Mouse (Mus musculus): ENCODE measurements at regions not wholly inside any gene's neighbourhood (a gene's known extent, or its start where the extent isn't known, plus 50 kb on each side); places are given as distances from the start of the nearest gene placed in this dataset.

GRCm38 (mm10) chr13:112027736-112028135, 218.9 kb upstream of the Map3k1 start:
- 89% methylated on average over 5 of the region's 5 CpGs for WGBS
- Histone ChIP-seq H3K36me3 (no peaks in the 10 kb centered on the region), H3K4me1 (replicated peaks) (peaks cover 8% of the 10 kb centered on the region), H3K9me3 (no peaks in the 10 kb centered on the region), H3K27ac (no peak overlapping the region), H3K27me3 (ENCODE audit: insufficient read depth, poor library complexity, severe bottlenecking) (no peaks in the 10 kb centered on the region; the same call in 1 of the 2 replicates), H3K4me3 (no peak overlapping the region)
- DNase-seq (ENCODE audit: low spot score) = no peak

GRCm38 (mm10) chr13:112031061-112031460, 222.3 kb upstream of the Map3k1 start:
- no peak overlapping the region for H3K4me3 ChIP-seq
- WGBS = 86% methylated on average over 11 of the region's 11 CpGs
- H3K4me1 ChIP-seq (replicated peaks) = no peaks in the 10 kb centered on the region
- DNase-seq (ENCODE audit: low spot score) = no peak
- H3K36me3 ChIP-seq = no peaks in the 10 kb centered on the region
- no peak overlapping the region for H3K27ac ChIP-seq
- H3K9me3 ChIP-seq = no peaks in the 10 kb centered on the region
- no peaks in the 10 kb centered on the region; the same call in 1 of the 2 replicates for H3K27me3 ChIP-seq (ENCODE audit: insufficient read depth, poor library complexity, severe bottlenecking)

GRCm38 (mm10) chr13:112031631-112032320, 223.0 kb upstream of the Map3k1 start:
- Histone ChIP-seq H3K9me3 (no peaks in the 10 kb centered on the region), H3K4me1 (replicated peaks) (no peaks in the 10 kb centered on the region), H3K27me3 (ENCODE audit: insufficient read depth, poor library complexity, severe bottlenecking) (no peaks in the 10 kb centered on the region; the same call in 1 of the 2 replicates), H3K36me3 (no peaks in the 10 kb centered on the region), H3K4me3 (no peak overlapping the region), H3K27ac (no peak overlapping the region)
- WGBS = 92% methylated on average over 24 of the region's 24 CpGs
- DNase-seq (ENCODE audit: low spot score) = no peak

GRCm38 (mm10) chr13:112037731-112038380, 229.1 kb upstream of the Map3k1 start:
- H3K4me1 ChIP-seq (replicated peaks) = no peaks in the 10 kb centered on the region
- DNase-seq (ENCODE audit: low spot score) = no peak
- WGBS = 83% methylated on average over 8 of the region's 8 CpGs
- no peak overlapping the region for H3K27ac ChIP-seq
- no peaks in the 10 kb centered on the region for H3K36me3 ChIP-seq
- no peaks in the 10 kb centered on the region for H3K27me3 ChIP-seq (ENCODE audit: insufficient read depth, poor library complexity, severe bottlenecking)
- no peak overlapping the region for H3K4me3 ChIP-seq
- no peaks in the 10 kb centered on the region for H3K9me3 ChIP-seq

- H3K9me3 ChIP-seq = no peaks in the 10 kb centered on the region
- 91% methylated on average over 9 of the region's 9 CpGs for WGBS
- no peaks in the 10 kb centered on the region for H3K4me1 ChIP-seq (replicated peaks)
- H3K27me3 ChIP-seq (ENCODE audit: insufficient read depth, poor library complexity, severe bottlenecking) = no peaks in the 10 kb centered on the region
- no peaks in the 10 kb centered on the region for H3K36me3 ChIP-seq
- no peak for DNase-seq (ENCODE audit: low spot score)
- H3K4me3 ChIP-seq = no peak overlapping the region
- no peak overlapping the region for H3K27ac ChIP-seq
Measured at GRCm38 (mm10) chr13:112038556-112039304, 229.9 kb upstream of the Map3k1 start.

GRCm38 (mm10) chr13:112039422-112040145, 230.8 kb upstream of the Map3k1 start:
- Histone ChIP-seq H3K36me3 (no peaks in the 10 kb centered on the region), H3K27me3 (ENCODE audit: insufficient read depth, poor library complexity, severe bottlenecking) (no peaks in the 10 kb centered on the region), H3K4me3 (no peak overlapping the region), H3K27ac (no peak overlapping the region), H3K9me3 (no peaks in the 10 kb centered on the region), H3K4me1 (replicated peaks) (no peaks in the 10 kb centered on the region)
- DNase-seq (ENCODE audit: low spot score) = no peak
- WGBS = 76% methylated on average over 7 of the region's 7 CpGs

GRCm38 (mm10) chr13:112043524-112044246, 234.9 kb upstream of the Map3k1 start:
- H3K27ac ChIP-seq = no peak overlapping the region
- H3K9me3 ChIP-seq = no peaks in the 10 kb centered on the region
- H3K36me3 ChIP-seq = no peaks in the 10 kb centered on the region
- 0 out of 2 replicates have a peak, but pooled peaks cover 7% of the 10 kb centered on the region for H3K4me1 ChIP-seq (replicated peaks)
- H3K27me3 ChIP-seq (ENCODE audit: insufficient read depth, poor library complexity, severe bottlenecking) = no peaks in the 10 kb centered on the region
- WGBS = 96% methylated on average over 13 of the region's 13 CpGs
- H3K4me3 ChIP-seq = no peak overlapping the region
- no peak for DNase-seq (ENCODE audit: low spot score)

- DNase-seq (ENCODE audit: low spot score) = no peak
- Histone ChIP-seq H3K4me3 (no peak overlapping the region), H3K9me3 (no peaks in the 10 kb centered on the region), H3K36me3 (no peaks in the 10 kb centered on the region), H3K27ac (no peak overlapping the region), H3K27me3 (ENCODE audit: insufficient read depth, poor library complexity, severe bottlenecking) (no peaks in the 10 kb centered on the region), H3K4me1 (replicated peaks) (0 out of 2 replicates have a peak, but pooled peaks cover 7% of the 10 kb centered on the region)
- WGBS = 79% methylated on average over 5 of the region's 5 CpGs
Measured at GRCm38 (mm10) chr13:112044372-112044771, 235.6 kb upstream of the Map3k1 start.

GRCm38 (mm10) chr13:112046247-112047211, 237.7 kb upstream of the Map3k1 start:
- 0 out of 2 replicates have a peak, but pooled peaks cover 7% of the 10 kb centered on the region for H3K4me1 ChIP-seq (replicated peaks)
- H3K27me3 ChIP-seq (ENCODE audit: insufficient read depth, poor library complexity, severe bottlenecking) = no peaks in the 10 kb centered on the region
- H3K36me3 ChIP-seq = no peaks in the 10 kb centered on the region
- H3K4me3 ChIP-seq = no peak overlapping the region
- no peak for DNase-seq (ENCODE audit: low spot score)
- no peak overlapping the region; the same call in 1 of the 2 replicates for H3K27ac ChIP-seq
- H3K9me3 ChIP-seq = no peaks in the 10 kb centered on the region
- WGBS = 91% methylated on average over 15 of the region's 15 CpGs

- WGBS = 87% methylated on average over 3 of the region's 3 CpGs
- Histone ChIP-seq H3K4me3 (no peak overlapping the region), H3K27me3 (ENCODE audit: insufficient read depth, poor library complexity, severe bottlenecking) (no peaks in the 10 kb centered on the region), H3K9me3 (no peaks in the 10 kb centered on the region), H3K27ac (no peak overlapping the region), H3K4me1 (replicated peaks) (0 out of 2 replicates have a peak, but pooled peaks cover 7% of the 10 kb centered on the region), H3K36me3 (no peaks in the 10 kb centered on the region)
- no peak for DNase-seq (ENCODE audit: low spot score)
Measured at GRCm38 (mm10) chr13:112047408-112047807, 238.6 kb upstream of the Map3k1 start.

- no peak for DNase-seq (ENCODE audit: low spot score)
- no peaks in the 10 kb centered on the region for H3K9me3 ChIP-seq
- 79% methylated on average over 13 of the region's 13 CpGs for WGBS
- H3K27ac ChIP-seq = no peak overlapping the region
- H3K36me3 ChIP-seq = no peaks in the 10 kb centered on the region
- H3K4me3 ChIP-seq = no peak overlapping the region
- no peaks in the 10 kb centered on the region for H3K27me3 ChIP-seq (ENCODE audit: insufficient read depth, poor library complexity, severe bottlenecking)
- H3K4me1 ChIP-seq (replicated peaks) = 0 out of 2 replicates have a peak, but pooled peaks cover 7% of the 10 kb centered on the region
Measured at GRCm38 (mm10) chr13:112047874-112048273, 239.1 kb upstream of the Map3k1 start.
